Mouse (Mus musculus): ENCODE data around the gene Gm11032.
"Not testable (repeated sequence)": the region's sequence is repeated elsewhere in the genome, so short reads cannot be mapped to it uniquely, and the experiment has no call there.

Gene Gm11032

GRCm38 (mm10) chr11:4620017-4620485 is at the start of gene Gm11032:
TSS of gene Gm11032 (plus strand) at chr11:4620067.
- in situ Hi-C loops (cut with MseI, MboI) = no loop called here

- in situ Hi-C loops (cut with MseI, MboI) = no loop called here
These were observed 48.4 kb upstream of the Gm11032 start for GRCm38 (mm10) chr11:4571491-4571901.

GRCm38 (mm10) chr11:4576090-4576732 is 43.7 kb upstream of the Gm11032 start:
- in situ Hi-C loops (cut with MseI, MboI) = not testable (repeated sequence)

GRCm38 (mm10) chr11:4577079-4577478 is 42.8 kb upstream of the Gm11032 start:
- in situ Hi-C loops (cut with MseI, MboI) = no loop called here

GRCm38 (mm10) chr11:4578682-4579081 is 41.2 kb upstream of the Gm11032 start:
- in situ Hi-C loops (cut with MseI, MboI) = no loop called here

GRCm38 (mm10) chr11:4591811-4592210 is 28.1 kb upstream of the Gm11032 start:
- in situ Hi-C loops (cut with MseI, MboI) = no loop called here

GRCm38 (mm10) chr11:4593491-4593848 is 26.4 kb upstream of the Gm11032 start:
- in situ Hi-C loops (cut with MseI, MboI) = no loop called here

- in situ Hi-C loops (cut with MseI, MboI) = no loop called here
These were observed 25.8 kb upstream of the Gm11032 start for GRCm38 (mm10) chr11:4593849-4594607.

- in situ Hi-C loops (cut with MseI, MboI) = no loop called here
These were observed 25.0 kb upstream of the Gm11032 start, which contains the start of gene Mtmr3 for GRCm38 (mm10) chr11:4594608-4595500. TSS of gene Mtmr3 (minus strand) at chr11:4594863.

- in situ Hi-C loops (cut with MseI, MboI) = no loop called here
These were observed 21.5 kb upstream of the Gm11032 start for GRCm38 (mm10) chr11:4598411-4598810.

GRCm38 (mm10) chr11:4599916-4600315 is 20.0 kb upstream of the Gm11032 start:
- in situ Hi-C loops (cut with MseI, MboI) = no loop called here

- in situ Hi-C loops (cut with MseI, MboI) = no loop called here
These were observed 18.0 kb upstream of the Gm11032 start for GRCm38 (mm10) chr11:4601890-4602289.

- in situ Hi-C loops (cut with MseI, MboI) = no loop called here
These were observed 17.0 kb upstream of the Gm11032 start for GRCm38 (mm10) chr11:4602691-4603441.

- in situ Hi-C loops (cut with MseI, MboI) = no loop called here
These were observed 15.4 kb upstream of the Gm11032 start for GRCm38 (mm10) chr11:4604441-4604840.

GRCm38 (mm10) chr11:4605414-4605813 is 14.5 kb upstream of the Gm11032 start:
- in situ Hi-C loops (cut with MseI, MboI) = no loop called here

- in situ Hi-C loops (cut with MseI, MboI) = no loop called here
These were observed 13.3 kb upstream of the Gm11032 start for GRCm38 (mm10) chr11:4606541-4606940.

GRCm38 (mm10) chr11:4611904-4612303 is 8.0 kb upstream of the Gm11032 start:
- in situ Hi-C loops (cut with MseI, MboI) = no loop called here

GRCm38 (mm10) chr11:4620501-4621108 is 738 bp downstream of the Gm11032 start:
- in situ Hi-C loops (cut with MseI, MboI) = no loop called here

- in situ Hi-C loops (cut with MseI, MboI) = no loop called here
These were observed 2.0 kb downstream of the Gm11032 start for GRCm38 (mm10) chr11:4621866-4622265.

- in situ Hi-C loops (cut with MseI, MboI) = no loop called here
These were observed 2.6 kb downstream of the Gm11032 start for GRCm38 (mm10) chr11:4622442-4622986.

GRCm38 (mm10) chr11:4622997-4623396 is 3.1 kb downstream of the Gm11032 start:
- in situ Hi-C loops (cut with MseI, MboI) = no loop called here
